22 mouse cellular contexts compared by ENCODE assay signal in genomic region chr11:62990811-62991210, GRCm38 (mm10). TPM values are rescaled to one million over a fixed set of nuclear protein-coding genes. Genes with fewer than 3 reads are reported as not detected.
DNase-seq lines count a peak whose midpoint lies in the region; ATAC-seq and TF ChIP-seq lines count a peak whose summit lies in the region.
"Had no signal": no experiment of that assay in that cellular context is flagged by ENCODE, and none has a peak within 500 bp of the region (broad histone marks: within the 10 kb centered on the region; RNA-seq: fewer than 3 reads in every experiment).

No protein-coding gene starts in this region.

- no peaks in the 10 kb centered on the region for H3K36me3 ChIP-seq in hindbrain, postnatal 0 days (ENCODE audit: insufficient read depth, low read length)
- H3K36me3 ChIP-seq: embryonic facial prominence, embryonic 15.5 days; forebrain, embryonic 10.5 days; heart, embryonic 15.5 days; hindbrain, embryonic 13.5 days had no signal

- no peak for ATAC-seq in hindbrain, postnatal 0 days
- ATAC-seq: forebrain, embryonic 14.5 days had no signal

- H3K27me3 ChIP-seq in hindbrain, postnatal 0 days (ENCODE audit: insufficient read depth, low read length), result no peaks in the 10 kb centered on the region
- H3K27me3 ChIP-seq: embryonic facial prominence, embryonic 15.5 days; heart, embryonic 15.5 days had no signal

- H3K4me2 ChIP-seq in hindbrain, postnatal 0 days (ENCODE audit: low read depth, low read length), result no peak overlapping the region
- H3K4me2 ChIP-seq: embryonic facial prominence, embryonic 15.5 days; heart, embryonic 11.5 days; heart, embryonic 15.5 days; hindbrain, embryonic 13.5 days had no signal

- H3K9me3 ChIP-seq in hindbrain, postnatal 0 days (ENCODE audit: low read length), result no peaks in the 10 kb centered on the region
- H3K9me3 ChIP-seq: embryonic facial prominence, embryonic 15.5 days; forebrain, embryonic 10.5 days; heart, embryonic 15.5 days; hindbrain, embryonic 13.5 days had no signal

- TF ChIP-seq CTCF in hindbrain, postnatal 0 days (IDR thresholded peaks at IDR 0.05; ENCODE audit: low read depth), result no peak

- peak; percentile 87 for DNase-seq in heart, adult 11 months
- no peak for DNase-seq in heart, adult 18-20 months
- peak; percentile 50 for DNase-seq in urinary bladder, postnatal 14 days (ENCODE audit: low spot score)
- DNase-seq in urinary bladder, postnatal 4 days (ENCODE audit: low spot score in 2 of 2), result no peak
- peak; percentile 61 for DNase-seq in lung, postnatal 36 days
- no peak for DNase-seq in hindbrain, postnatal 0 days (ENCODE audit: low spot score)
- DNase-seq: adrenal gland, postnatal 10 days; cerebellum, adult 11 months; cerebellum, adult 8-10 months; cerebellum, postnatal 36 days; gastrocnemius, postnatal 36 days; heart, adult 2 months; heart, postnatal 14 days had no signal

- no peaks in the 10 kb centered on the region for H3K4me1 ChIP-seq in hindbrain, postnatal 0 days (ENCODE audit: insufficient read depth, low read length)
- H3K4me1 ChIP-seq: embryonic facial prominence, embryonic 15.5 days had no signal

- H3K27ac ChIP-seq in hindbrain, postnatal 0 days, result no peak overlapping the region
- H3K27ac ChIP-seq: embryonic facial prominence, embryonic 15.5 days; forebrain, embryonic 10.5 days; heart, adult 2 months; heart, embryonic 15.5 days; hindbrain, embryonic 13.5 days had no signal

- WGBS in hindbrain, postnatal 0 days, result 74% methylated on average over 5 of the region's 5 CpGs

- H3K9ac ChIP-seq in hindbrain, postnatal 0 days (replicated peaks; ENCODE audit: low read length), result no peak overlapping the region
- H3K9ac ChIP-seq: embryonic facial prominence, embryonic 15.5 days; heart, embryonic 15.5 days; hindbrain, embryonic 13.5 days had no signal

- H3K4me3 ChIP-seq in hindbrain, postnatal 0 days (ENCODE audit: low read length), result no peak overlapping the region
- H3K4me3 ChIP-seq: embryonic facial prominence, embryonic 15.5 days; erythroblast, embryonic 14.5 days; forebrain, embryonic 10.5 days; heart, adult 2 months; heart, embryonic 15.5 days; hindbrain, embryonic 13.5 days had no signal

RNA-seq across cellular contexts. Expression of gene Cdrt4, which starts 39.8 kb away (rescaled TPM):
- not detected for total RNA-seq in heart, adult 18-20 months (2021)
- not detected in 2 replicates for total RNA-seq in hindbrain, postnatal 0 days (2014; rRNA removed)
- polyA plus RNA-seq in hindbrain, postnatal 0 days (2015; fragmentation: Nextera tagmentation; extraction: Ambion mirVana), result 0.26 and 0.35 TPM in 2 replicates
- total RNA-seq: adrenal gland, postnatal 10 days; gastrocnemius, adult 8-10 months; gastrocnemius, postnatal 36 days; heart, adult 2 months; heart, postnatal 14 days; hematopoietic stem cell, adult 5-6 weeks had no signal
- polyA plus RNA-seq: erythroblast, embryonic 14.5 days; forebrain, embryonic 10.5 days; forebrain, embryonic 14.5 days; heart, adult 2 months; heart, embryonic 11.5 days; heart, embryonic 15.5 days had no signal

Comparison
In these comparisons a context has a peak if more than half of its experiments do, and no peak if none do; other contexts are left out.
1. DNase-seq: peak in heart, adult 11 months (single experiment), urinary bladder, postnatal 14 days (single experiment) and lung, postnatal 36 days (single experiment); none in heart, adult 18-20 months (0 of 2), urinary bladder, postnatal 4 days (0 of 2) and hindbrain, postnatal 0 days (single experiment).